Mouse (Mus musculus): ENCODE data around the gene Mnt.

GRCm38 (mm10) chr11:74867181-74867580 is 36.5 kb downstream of the Mnt start:
- TF ChIP-seq GATA1 (IDR thresholded peaks at IDR 0.05; ENCODE audit: borderline replicate concordance, low read length) (no peak), FLI1 (IDR thresholded peaks at IDR 0.05; ENCODE audit: low read length) (no peak)
